8 mouse cellular contexts compared by ENCODE assay signal in the genomic region with DNA sequence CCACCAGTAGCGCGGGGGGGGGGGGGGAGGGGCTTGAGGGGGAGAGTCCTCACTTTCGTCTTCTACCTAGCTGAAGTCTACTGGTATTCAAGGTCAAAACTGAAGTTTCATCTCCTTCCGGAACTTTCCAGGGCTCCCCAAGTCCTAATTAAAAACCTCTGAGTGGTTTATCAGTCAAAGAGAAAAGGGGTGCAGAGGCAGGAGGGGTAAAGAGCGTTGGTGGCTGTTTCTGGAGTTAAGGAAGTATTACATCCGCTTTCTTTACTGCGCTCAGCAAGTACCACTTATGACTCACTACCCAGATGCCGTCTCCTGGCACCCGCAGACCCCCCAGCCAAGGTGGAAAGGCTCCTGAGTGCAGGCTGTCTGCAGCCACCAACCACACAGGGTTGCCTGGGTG.
DNase-seq lines count a peak whose midpoint lies in the region; ATAC-seq and TF ChIP-seq lines count a peak whose summit lies in the region.

No protein-coding gene starts in this region.

- peak overlapping the region; percentile 27; the same call in 1 of the 2 replicates for H3K9ac ChIP-seq in forebrain, embryonic 15.5 days (replicated peaks)
- no peak overlapping the region for H3K9ac ChIP-seq in limb, embryonic 11.5 days (ENCODE audit: low read length)
- H3K9ac ChIP-seq in midbrain, embryonic 15.5 days: no peak overlapping the region
- H3K9ac ChIP-seq in stomach, embryonic 15.5 days: no peak overlapping the region

- 32% methylated on average over 7 of the region's 9 CpGs for WGBS in forebrain, embryonic 15.5 days
- 62% methylated on average over 7 of the region's 9 CpGs for WGBS in limb, embryonic 11.5 days
- WGBS in midbrain, embryonic 15.5 days: 28% methylated on average over 8 of the region's 9 CpGs
- WGBS in stomach, embryonic 15.5 days: 41% methylated on average over 8 of the region's 9 CpGs
- 21% methylated on average over 9 of the region's 9 CpGs for WGBS in cerebellum, adult 2 months

- peak overlapping the region; percentile 48 for H3K4me2 ChIP-seq in forebrain, embryonic 15.5 days (replicated peaks)
- H3K4me2 ChIP-seq in limb, embryonic 11.5 days (ENCODE audit: low read depth, severe bottlenecking): peak overlapping the region; percentile 16; the same call in 1 of the 2 replicates
- peak overlapping the region; percentile 45 for H3K4me2 ChIP-seq in midbrain, embryonic 15.5 days
- peak overlapping the region; percentile 33; the same call in 1 of the 2 replicates for H3K4me2 ChIP-seq in stomach, embryonic 15.5 days

- no peaks in the 10 kb centered on the region; the same call in 1 of the 2 replicates for H3K9me3 ChIP-seq in forebrain, embryonic 15.5 days
- H3K9me3 ChIP-seq in limb, embryonic 11.5 days (ENCODE audit: control insufficient read depth, low read length): peaks cover 4% of the 10 kb centered on the region; the same call in 1 of the 2 replicates
- H3K9me3 ChIP-seq in midbrain, embryonic 15.5 days: peaks cover 7% of the 10 kb centered on the region; the same call in 1 of the 2 replicates
- H3K9me3 ChIP-seq in stomach, embryonic 15.5 days: no peaks in the 10 kb centered on the region; the same call in 1 of the 2 replicates

- no peak for TF ChIP-seq CTCF in cerebellum, adult 2 months (IDR thresholded peaks at IDR 0.05; ENCODE audit: borderline replicate concordance, insufficient read depth, low read depth, low read length)

- H3K4me3 ChIP-seq in forebrain, embryonic 15.5 days: peak overlapping the region; percentile 17
- no peak overlapping the region for H3K4me3 ChIP-seq in limb, embryonic 11.5 days (ENCODE audit: low read depth, low read length)
- H3K4me3 ChIP-seq in midbrain, embryonic 15.5 days: peak overlapping the region; percentile 7; the same call in 1 of the 2 replicates
- no peak overlapping the region for H3K4me3 ChIP-seq in stomach, embryonic 15.5 days (replicated peaks)
- no peak overlapping the region for H3K4me3 ChIP-seq in cerebellum, adult 2 months (replicated peaks; ENCODE audit: insufficient read depth, low read depth, low read length)

- 0 out of 2 replicates have a peak overlapping the region, but pooled peaks have one; percentile 37 for H3K27ac ChIP-seq in forebrain, embryonic 15.5 days (replicated peaks)
- H3K27ac ChIP-seq in limb, embryonic 11.5 days (replicated peaks; ENCODE audit: low read depth, low read length): no peak overlapping the region
- H3K27ac ChIP-seq in midbrain, embryonic 15.5 days: no peak overlapping the region
- no peak overlapping the region for H3K27ac ChIP-seq in stomach, embryonic 15.5 days
- H3K27ac ChIP-seq in cerebellum, adult 2 months (ENCODE audit: insufficient read depth, low read length): no peak overlapping the region

- peak; percentile 15 for DNase-seq in adrenal gland, adult 2 months
- no peak for DNase-seq in adrenal gland, adult 8-10 months
- peak; percentile 83 to 86 for DNase-seq in B cell, adult 2 months
- DNase-seq in limb, embryonic 11.5 days (ENCODE audit: low spot score): no peak
- DNase-seq in cerebellum, adult 2 months: no peak

- peaks cover 22% of the 10 kb centered on the region for H3K4me1 ChIP-seq in forebrain, embryonic 15.5 days
- peaks cover 4% of the 10 kb centered on the region; the same call in 1 of the 2 replicates for H3K4me1 ChIP-seq in limb, embryonic 11.5 days (ENCODE audit: control insufficient read depth, insufficient read depth, low read length)
- peaks cover 16% of the 10 kb centered on the region for H3K4me1 ChIP-seq in midbrain, embryonic 15.5 days
- 0 out of 2 replicates have a peak, but pooled peaks cover 3% of the 10 kb centered on the region for H3K4me1 ChIP-seq in stomach, embryonic 15.5 days
- no peaks in the 10 kb centered on the region; the same call in 1 of the 2 replicates for H3K4me1 ChIP-seq in cerebellum, adult 2 months (ENCODE audit: control insufficient read depth, insufficient read depth, low read length)

- no peaks in the 10 kb centered on the region for H3K27me3 ChIP-seq in forebrain, embryonic 15.5 days
- no peaks in the 10 kb centered on the region for H3K27me3 ChIP-seq in limb, embryonic 11.5 days (ENCODE audit: control insufficient read depth, insufficient read depth, low read length)
- H3K27me3 ChIP-seq in midbrain, embryonic 15.5 days (replicated peaks): no peaks in the 10 kb centered on the region
- H3K27me3 ChIP-seq in stomach, embryonic 15.5 days (replicated peaks): no peaks in the 10 kb centered on the region
- H3K27me3 ChIP-seq in cerebellum, adult 2 months (ENCODE audit: control insufficient read depth, insufficient read depth, low read length): no peaks in the 10 kb centered on the region

- TF ChIP-seq POLR2A in cerebellum, adult 2 months (IDR thresholded peaks at IDR 0.05; ENCODE audit: borderline replicate concordance, insufficient read depth, low read length): no peak

- H3K36me3 ChIP-seq in forebrain, embryonic 15.5 days: no peaks in the 10 kb centered on the region
- no peaks in the 10 kb centered on the region for H3K36me3 ChIP-seq in limb, embryonic 11.5 days (ENCODE audit: control insufficient read depth, insufficient read depth, low read length)
- H3K36me3 ChIP-seq in midbrain, embryonic 15.5 days (replicated peaks): no peaks in the 10 kb centered on the region
- H3K36me3 ChIP-seq in stomach, embryonic 15.5 days: no peaks in the 10 kb centered on the region

- ATAC-seq in forebrain, embryonic 15.5 days (replicated peaks): no peak
- ATAC-seq in limb, embryonic 11.5 days (ENCODE audit: insufficient number of reproducible peaks, low FRiP score, low TSS enrichment, low read depth): no peak
- no peak for ATAC-seq in midbrain, embryonic 15.5 days (replicated peaks)
- no peak for ATAC-seq in stomach, embryonic 15.5 days (ENCODE audit: insufficient read depth, low FRiP score, low read depth)

Comparison
In these comparisons a context has a peak if more than half of its experiments do, and no peak if none do; other contexts are left out.
1. DNase-seq: peak in adrenal gland, adult 2 months (single experiment) and B cell, adult 2 months (2 of 2); none in adrenal gland, adult 8-10 months (single experiment), limb, embryonic 11.5 days (single experiment) and cerebellum, adult 2 months (0 of 2).
2. H3K4me3 ChIP-seq: peak in forebrain, embryonic 15.5 days (single experiment) and midbrain, embryonic 15.5 days (single experiment); none in limb, embryonic 11.5 days (single experiment), stomach, embryonic 15.5 days (single experiment) and cerebellum, adult 2 months (single experiment).
3. Peak in every context shown above with its lines, with median percentiles within 50 percentile points of each other: H3K4me2 ChIP-seq.